Mouse (Mus musculus) megakaryocyte, embryonic 14.5 days (primary cell): ENCODE data around the gene Kcnma1.

ENCODE experiments used
- FLI1 ChIP-seq: IDR thresholded peaks from 2 replicates; pipeline ENCODE4 v1.6.1; 2012; ENCODE audit warnings: low read length, inconsistent platforms, mixed read lengths
- GATA1 ChIP-seq: IDR thresholded peaks from 3 replicates; pipeline ENCODE4 v1.6.1; 2012; ENCODE audit warnings: mixed read lengths, low read length, inconsistent platforms, borderline replicate concordance

- TF ChIP-seq GATA1: no peak
- TF ChIP-seq FLI1: no peak
Observed at GRCm38 (mm10) chr14:23589744-23590481, 424.4 kb downstream of the Kcnma1 start.
